13 mouse cellular contexts compared by ENCODE assay signal in the genomic region with DNA sequence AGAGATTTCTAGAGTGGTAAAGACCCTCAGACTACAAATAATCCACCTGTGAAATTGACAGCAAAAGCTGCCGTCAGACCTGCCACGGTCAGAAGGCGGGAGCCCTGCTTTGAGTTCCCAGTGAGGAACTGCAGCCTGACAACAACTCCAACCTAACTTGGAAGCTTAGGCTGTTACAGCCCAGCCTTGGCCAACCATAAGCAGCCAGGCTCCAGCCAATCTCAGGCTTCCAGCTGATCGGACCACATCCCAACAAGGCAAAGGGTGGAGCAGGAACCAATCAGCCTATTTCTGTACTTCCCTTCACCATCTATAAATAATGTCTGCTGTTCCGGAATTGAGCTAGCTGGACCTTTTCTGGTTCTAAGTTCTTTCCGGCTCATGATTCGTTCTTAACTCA. TPM values are rescaled to one million over a fixed set of nuclear protein-coding genes. Genes with fewer than 3 reads are reported as not detected.
A peak's percentile ranks its signal among the peaks of the same experiment; 100 is the strongest.
DNase-seq lines count a peak whose midpoint lies in the region; ATAC-seq and TF ChIP-seq lines count a peak whose summit lies in the region.
"Had no signal": no experiment of that assay in that cellular context is flagged by ENCODE, and none has a peak within 500 bp of the region (broad histone marks: within the 10 kb centered on the region; RNA-seq: fewer than 3 reads in every experiment).

No protein-coding gene starts in this region.

- no peak overlapping the region for H3K27ac ChIP-seq in hindbrain, embryonic 11.5 days (ENCODE audit: low read depth, low read length)
- H3K27ac ChIP-seq: liver, embryonic 15.5 days had no signal

- no peak overlapping the region for H3K9ac ChIP-seq in hindbrain, embryonic 11.5 days (ENCODE audit: low read depth, low read length)
- H3K9ac ChIP-seq: liver, embryonic 15.5 days had no signal

- intact Hi-C loops in heart, postnatal 14 days (cut with DNase I) = no loop called here

- no peak for TF ChIP-seq CTCF in lung, adult 2 months (IDR thresholded peaks at IDR 0.05; ENCODE audit: insufficient read depth, low read length)

- DNase-seq in right cerebral cortex, postnatal 10 days (ENCODE audit: low spot score in 2 of 2) = peak; percentile 60 to 78
- DNase-seq in right cerebral cortex, postnatal 4 days = no peak
- peak; percentile 19 to 28 for DNase-seq in heart, postnatal 14 days
- no peak for DNase-seq in lung, adult 2 months
- no peak for DNase-seq in cerebellum, postnatal 10 days
- DNase-seq in hindbrain, embryonic 11.5 days (ENCODE audit: low spot score) = no peak
- DNase-seq: spleen, adult 18-20 months had no signal

- H3K4me1 ChIP-seq in lung, adult 2 months (ENCODE audit: control insufficient read depth, insufficient read depth, low read length) = no peaks in the 10 kb centered on the region
- H3K4me1 ChIP-seq in hindbrain, embryonic 11.5 days (replicated peaks; ENCODE audit: control insufficient read depth, insufficient read depth, low read length) = no peaks in the 10 kb centered on the region
- H3K4me1 ChIP-seq: liver, embryonic 15.5 days had no signal

- H3K4me2 ChIP-seq in hindbrain, embryonic 11.5 days (replicated peaks; ENCODE audit: low read depth, low read length) = no peak overlapping the region
- H3K4me2 ChIP-seq: liver, embryonic 15.5 days had no signal

- no peak overlapping the region for H3K4me3 ChIP-seq in lung, adult 2 months (replicated peaks; ENCODE audit: extremely low read depth, low read depth, low read length)
- no peak overlapping the region for H3K4me3 ChIP-seq in hindbrain, embryonic 11.5 days (ENCODE audit: low read depth, low read length)
- H3K4me3 ChIP-seq: liver, embryonic 15.5 days; myocyte had no signal

- peak; percentile 28; the same call in 1 of the 2 replicates for TF ChIP-seq POLR2A in lung, adult 2 months (IDR thresholded peaks at IDR 0.05; ENCODE audit: borderline replicate concordance, extremely low read depth, low read depth, low read length)

- no peaks in the 10 kb centered on the region for H3K9me3 ChIP-seq in hindbrain, embryonic 11.5 days (ENCODE audit: control insufficient read depth, low read length)
- H3K9me3 ChIP-seq: liver, embryonic 15.5 days had no signal

- H3K36me3 ChIP-seq in hindbrain, embryonic 11.5 days (ENCODE audit: control insufficient read depth, insufficient read depth, low read length) = no peaks in the 10 kb centered on the region
- H3K36me3 ChIP-seq: liver, embryonic 15.5 days had no signal

- no peak for ATAC-seq in erythroid progenitor cell, adult 5-6 weeks (replicated peaks; ENCODE audit: low FRiP score, poor library complexity, severe bottlenecking)
- no peak for ATAC-seq in hindbrain, embryonic 11.5 days (ENCODE audit: low FRiP score)

- 40% methylated on average over 7 of the region's 7 CpGs for WGBS in lung, adult 2 months
- WGBS in hindbrain, embryonic 11.5 days = 89% methylated on average over 7 of the region's 7 CpGs

- H3K27me3 ChIP-seq in hindbrain, embryonic 11.5 days (ENCODE audit: control insufficient read depth, insufficient read depth, low read length) = no peaks in the 10 kb centered on the region
- H3K27me3 ChIP-seq: liver, embryonic 15.5 days had no signal

RNA-seq across cellular contexts. Expression of a gene that starts 12.6 kb away (rescaled TPM):
- not detected for total RNA-seq in heart, postnatal 14 days (2021)
- polyA plus RNA-seq in lung, adult 2 months (2012; rRNA removed) = not detected in 2 replicates
- not detected in 2 replicates for total RNA-seq in erythroid progenitor cell, adult 5-6 weeks (2015; ENCODE audit: low replicate concordance)
- total RNA-seq in erythroid progenitor cell, adult 5-6 weeks (2017; ENCODE audit: low replicate concordance) = 0.51 and 0.68 TPM in 2 replicates
- polyA plus RNA-seq in hindbrain, embryonic 11.5 days (2014; fragmentation: Nextera tagmentation; extraction: Ambion mirVana) = 0.04 and 0.48 TPM in 2 replicates
- total RNA-seq: MEL had no signal
- polyA plus RNA-seq: large intestine, adult 2 months; liver, embryonic 15.5 days; myocyte had no signal

RNA-seq across cellular contexts. Expression of a gene that starts 14.5 kb away (rescaled TPM):
- total RNA-seq in heart, postnatal 14 days (2021) = under 1 TPM; 0.07 to 0.12 TPM
- 0.06 TPM in 1 of 2 replicates, not detected in the other for polyA plus RNA-seq in lung, adult 2 months (2012; rRNA removed)
- total RNA-seq in erythroid progenitor cell, adult 5-6 weeks (2015; ENCODE audit: low replicate concordance) = not detected in 2 replicates
- 0.08 and 0.39 TPM in 2 replicates for total RNA-seq in erythroid progenitor cell, adult 5-6 weeks (2017; ENCODE audit: low replicate concordance)
- 0.28 and 0.57 TPM in 2 replicates for polyA plus RNA-seq in hindbrain, embryonic 11.5 days (2014; fragmentation: Nextera tagmentation; extraction: Ambion mirVana)
- total RNA-seq: adrenal gland, postnatal 36 days had no signal
- polyA plus RNA-seq: large intestine, adult 2 months had no signal

Comparison
In these comparisons a context has a peak if more than half of its experiments do, and no peak if none do; other contexts are left out.
1. DNase-seq: peak in right cerebral cortex, postnatal 10 days (2 of 2) and heart, postnatal 14 days (2 of 2); none in right cerebral cortex, postnatal 4 days (single experiment), lung, adult 2 months (single experiment), cerebellum, postnatal 10 days (0 of 2) and hindbrain, embryonic 11.5 days (single experiment).